Mouse (Mus musculus) ES-Bruce4 (cell line): ENCODE measurements at regions not wholly inside any gene's neighbourhood (a gene's known extent, or its start where the extent isn't known, plus 50 kb on each side); places are given as distances from the start of the nearest gene placed in this dataset.

ENCODE experiments used
- H3K27ac ChIP-seq: 2 replicates; pipeline ENCODE4 v1.5.1; 2012; ENCODE audit warnings: low read length, inconsistent platforms; ENCODE audit not compliant: insufficient read depth
- H3K27me3 ChIP-seq: 2 replicates; pipeline ENCODE4 v1.6.1; 2012; ENCODE audit warnings: mild to moderate bottlenecking, low read length, inconsistent platforms; ENCODE audit not compliant: control insufficient read depth, poor library complexity, insufficient read depth, severe bottlenecking
- H3K36me3 ChIP-seq: 2 replicates; pipeline ENCODE4 v1.6.1; 2012; ENCODE audit warnings: inconsistent platforms, mild to moderate bottlenecking, low read length, moderate library complexity; ENCODE audit not compliant: control insufficient read depth, poor library complexity, insufficient read depth, severe bottlenecking
- H3K4me1 ChIP-seq: one replicate; pipeline ENCODE4 v1.8.1; 2011; ENCODE audit warnings: low read length; ENCODE audit not compliant: control insufficient read depth, insufficient read depth
- H3K4me3 ChIP-seq: 2 replicates; pipeline ENCODE4 v1.5.1; 2011; ENCODE audit warnings: low read depth, mild to moderate bottlenecking, low read length
- H3K9ac ChIP-seq: 2 replicates; pipeline ENCODE4 v1.6.1; 2012; ENCODE audit warnings: low read depth, mild to moderate bottlenecking, inconsistent platforms; ENCODE audit not compliant: poor library complexity, severe bottlenecking
- H3K9me3 ChIP-seq: replicated peaks from 2 replicates; pipeline ENCODE4 v1.6.1; 2012; ENCODE audit warnings: mild to moderate bottlenecking, low read length, inconsistent platforms; ENCODE audit not compliant: control insufficient read depth, poor library complexity, insufficient read depth, severe bottlenecking
- CTCF ChIP-seq: IDR thresholded peaks from one replicate; pipeline ENCODE4 v1.8.1; 2011; ENCODE audit warnings: low read depth, low read length
- EP300 ChIP-seq: IDR thresholded peaks from 2 replicates; pipeline ENCODE4 v1.6.1; 2011; ENCODE audit warnings: low read depth, low read length; ENCODE audit not compliant: insufficient read depth
- POLR2A ChIP-seq: IDR thresholded peaks from one replicate; pipeline ENCODE4 v1.8.1; 2011; ENCODE audit warnings: low read length; ENCODE audit not compliant: insufficient read depth

- no peaks in the 10 kb centered on the region for H3K36me3 ChIP-seq
- H3K4me1 ChIP-seq: no peaks in the 10 kb centered on the region
- no peak overlapping the region for H3K9ac ChIP-seq
- TF ChIP-seq EP300 (no peak), POLR2A (no peak), CTCF (no peak)
- no peak overlapping the region for H3K4me3 ChIP-seq
- H3K9me3 ChIP-seq: no peaks in the 10 kb centered on the region
- no peak overlapping the region for H3K27ac ChIP-seq
- H3K27me3 ChIP-seq: no peaks in the 10 kb centered on the region
Observed at GRCm38 (mm10) chr8:41648276-41648675, 231.4 kb upstream of the Frg1 start.

GRCm38 (mm10) chr8:41644626-41645025, 227.8 kb upstream of the Frg1 start:
- Histone ChIP-seq H3K4me1 (no peaks in the 10 kb centered on the region), H3K9me3 (no peaks in the 10 kb centered on the region), H3K27me3 (no peaks in the 10 kb centered on the region), H3K36me3 (no peaks in the 10 kb centered on the region), H3K9ac (no peak overlapping the region), H3K27ac (no peak overlapping the region), H3K4me3 (no peak overlapping the region)
- TF ChIP-seq EP300: no peak
- TF ChIP-seq CTCF: no peak
- no peak for TF ChIP-seq POLR2A

GRCm38 (mm10) chr8:41623841-41624240, 207.0 kb upstream of the Frg1 start:
- H3K4me3 ChIP-seq: no peak overlapping the region
- no peak overlapping the region for H3K27ac ChIP-seq
- H3K27me3 ChIP-seq: no peaks in the 10 kb centered on the region
- no peaks in the 10 kb centered on the region for H3K36me3 ChIP-seq
- H3K9ac ChIP-seq: no peak overlapping the region
- no peaks in the 10 kb centered on the region for H3K4me1 ChIP-seq
- no peak for TF ChIP-seq POLR2A
- TF ChIP-seq EP300: no peak
- TF ChIP-seq CTCF: no peak
- no peaks in the 10 kb centered on the region for H3K9me3 ChIP-seq

GRCm38 (mm10) chr8:41600255-41600654, 183.4 kb upstream of the Frg1 start:
- H3K4me3 ChIP-seq: no peak overlapping the region
- no peak overlapping the region for H3K9ac ChIP-seq
- H3K36me3 ChIP-seq: no peaks in the 10 kb centered on the region
- H3K27me3 ChIP-seq: no peaks in the 10 kb centered on the region
- TF ChIP-seq POLR2A: no peak
- no peak for TF ChIP-seq CTCF
- no peaks in the 10 kb centered on the region for H3K9me3 ChIP-seq
- H3K4me1 ChIP-seq: no peaks in the 10 kb centered on the region
- no peak overlapping the region for H3K27ac ChIP-seq

- Histone ChIP-seq H3K36me3 (no peaks in the 10 kb centered on the region), H3K27ac (no peak overlapping the region)
- TF ChIP-seq EP300 (no peak), CTCF (no peak), POLR2A (no peak)
Observed at GRCm38 (mm10) chr8:41594446-41594845, 177.6 kb upstream of the Frg1 start.

GRCm38 (mm10) chr8:41593666-41594042, 176.8 kb upstream of the Frg1 start:
- Histone ChIP-seq H3K9me3 (no peaks in the 10 kb centered on the region), H3K9ac (no peak overlapping the region), H3K27me3 (no peaks in the 10 kb centered on the region; the same call in 1 of the 2 replicates), H3K27ac (no peak overlapping the region), H3K4me1 (no peaks in the 10 kb centered on the region), H3K4me3 (no peak overlapping the region), H3K36me3 (no peaks in the 10 kb centered on the region)
- TF ChIP-seq CTCF: no peak
- TF ChIP-seq EP300: no peak
- TF ChIP-seq POLR2A: no peak

More at GRCm38 (mm10) chr8:41594446-41594845, 177.6 kb upstream of the Frg1 start:
- H3K9ac ChIP-seq: no peak overlapping the region
- no peaks in the 10 kb centered on the region for H3K4me1 ChIP-seq
- no peaks in the 10 kb centered on the region for H3K9me3 ChIP-seq
- H3K27me3 ChIP-seq: no peaks in the 10 kb centered on the region; the same call in 1 of the 2 replicates
- H3K4me3 ChIP-seq: no peak overlapping the region
